Mouse (Mus musculus): ENCODE measurements at regions not wholly inside any gene's neighbourhood (a gene's known extent, or its start where the extent isn't known, plus 50 kb on each side); places are given as distances from the start of the nearest gene placed in this dataset.
A peak's percentile ranks its signal among the peaks of the same experiment; 100 is the strongest.

- intact Hi-C loops (cut with DNase I): no loop called here
- Histone ChIP-seq H3K4me3 (no peak overlapping the region), H3K27ac (no peak overlapping the region)
- TF ChIP-seq CTCF (IDR thresholded peaks at IDR 0.05): no peak
- no peak for DNase-seq
Measured at GRCm38 (mm10) chr4:124441737-124442487, 168.7 kb downstream of the 3100002H09Rik start.

- intact Hi-C loops (cut with DNase I): no loop called here
- TF ChIP-seq CTCF (IDR thresholded peaks at IDR 0.05): no peak
- no peak for DNase-seq
- Histone ChIP-seq H3K4me3 (no peak overlapping the region), H3K27ac (no peak overlapping the region)
Measured at GRCm38 (mm10) chr4:124435040-124435434, 175.6 kb downstream of the 3100002H09Rik start.

- intact Hi-C loops (cut with DNase I): no loop called here
- H3K27ac ChIP-seq: no peak overlapping the region
- no peak for TF ChIP-seq CTCF (IDR thresholded peaks at IDR 0.05)
- H3K4me3 ChIP-seq: 0 out of 2 replicates have a peak overlapping the region, but pooled peaks have one; percentile 13
- DNase-seq: peak; percentile 40
Measured at GRCm38 (mm10) chr4:124434059-124435039, 176.3 kb downstream of the 3100002H09Rik start.

- intact Hi-C loops (cut with DNase I): no loop called here
- DNase-seq: no peak
- no peak overlapping the region for H3K27ac ChIP-seq
- no peak overlapping the region for H3K4me3 ChIP-seq
- TF ChIP-seq CTCF (IDR thresholded peaks at IDR 0.05): no peak
Measured at GRCm38 (mm10) chr4:124433506-124433905, 177.1 kb downstream of the 3100002H09Rik start.

GRCm38 (mm10) chr4:124431193-124431592 lies 179.4 kb downstream of the 3100002H09Rik start:
- Histone ChIP-seq H3K27ac (no peak overlapping the region), H3K4me3 (no peak overlapping the region)
- intact Hi-C loops (cut with DNase I): no loop called here
- no peak for TF ChIP-seq CTCF (IDR thresholded peaks at IDR 0.05)
- DNase-seq: no peak

GRCm38 (mm10) chr4:124428844-124429243 lies 181.8 kb downstream of the 3100002H09Rik start:
- intact Hi-C loops (cut with DNase I): no loop called here
- DNase-seq: no peak
- TF ChIP-seq CTCF (IDR thresholded peaks at IDR 0.05): no peak
- H3K27ac ChIP-seq: no peak overlapping the region
- H3K4me3 ChIP-seq: no peak overlapping the region

- TF ChIP-seq CTCF (IDR thresholded peaks at IDR 0.05): no peak
- no peak for DNase-seq
- intact Hi-C loops (cut with DNase I): no loop called here
Measured at GRCm38 (mm10) chr4:124422406-124422805, 188.2 kb downstream of the 3100002H09Rik start.

GRCm38 (mm10) chr4:124418431-124418830 lies 192.2 kb downstream of the 3100002H09Rik start:
- Histone ChIP-seq H3K4me3 (no peak overlapping the region), H3K27ac (no peak overlapping the region)
- intact Hi-C loops (cut with DNase I): no loop called here
- no peak for DNase-seq
- TF ChIP-seq CTCF (IDR thresholded peaks at IDR 0.05): no peak

More at GRCm38 (mm10) chr4:124422406-124422805, 188.2 kb downstream of the 3100002H09Rik start:
- Histone ChIP-seq H3K4me3 (no peak overlapping the region), H3K27ac (no peak overlapping the region)

- DNase-seq: no peak
- intact Hi-C loops (cut with DNase I): no loop called here
- H3K4me3 ChIP-seq: no peak overlapping the region
- H3K27ac ChIP-seq: no peak overlapping the region
- TF ChIP-seq CTCF (IDR thresholded peaks at IDR 0.05): no peak
Measured at GRCm38 (mm10) chr4:124417176-124417575, 193.4 kb downstream of the 3100002H09Rik start.

- Histone ChIP-seq H3K4me3 (no peak overlapping the region), H3K27ac (no peak overlapping the region)
- intact Hi-C loops (cut with DNase I): no loop called here
- TF ChIP-seq CTCF (IDR thresholded peaks at IDR 0.05): no peak
- DNase-seq: no peak
Measured at GRCm38 (mm10) chr4:124416266-124416665, 194.3 kb downstream of the 3100002H09Rik start.

GRCm38 (mm10) chr4:124414386-124414785 lies 196.2 kb downstream of the 3100002H09Rik start:
- intact Hi-C loops (cut with DNase I): no loop called here
- no peak overlapping the region for H3K27ac ChIP-seq
- DNase-seq: no peak
- no peak for TF ChIP-seq CTCF (IDR thresholded peaks at IDR 0.05)
- no peak overlapping the region for H3K4me3 ChIP-seq

- Histone ChIP-seq H3K27ac (no peak overlapping the region), H3K4me3 (no peak overlapping the region)
- intact Hi-C loops (cut with DNase I): loop anchor here (5.0 kb wide), 1 partner anchor 458 kb away; no protein-coding TSS in a partner anchor
- DNase-seq: no peak
- TF ChIP-seq CTCF (IDR thresholded peaks at IDR 0.05): no peak
Measured at GRCm38 (mm10) chr4:124409279-124409678, 201.3 kb downstream of the 3100002H09Rik start.

GRCm38 (mm10) chr4:124402075-124402474 lies 208.5 kb downstream of the 3100002H09Rik start:
- Histone ChIP-seq H3K4me3 (no peak overlapping the region), H3K27ac (no peak overlapping the region)
- no peak for DNase-seq
- intact Hi-C loops (cut with DNase I): no loop called here
- TF ChIP-seq CTCF (IDR thresholded peaks at IDR 0.05): no peak
